Mouse (Mus musculus): Measurements from ENCODE around the gene Atp6v0b. TPM values are rescaled to one million over a fixed set of nuclear protein-coding genes. Genes with fewer than 3 reads are reported as not detected.
A peak's percentile ranks its signal among the peaks of the same experiment; 100 is the strongest.

Atp6v0b gene
- polyA plus RNA-seq, 1 experiment = 526 TPM

- no peak overlapping the region for H3K27ac ChIP-seq (ENCODE audit: control insufficient read depth, insufficient read depth, low read length)
- TF ChIP-seq CTCF (IDR thresholded peaks at IDR 0.05; ENCODE audit: borderline replicate concordance, control insufficient read depth, extremely low read depth, insufficient read depth, low read length, poor library complexity) = no peak
- TF ChIP-seq POLR2A (IDR thresholded peaks at IDR 0.05; ENCODE audit: control insufficient read depth, extremely low read depth, insufficient read depth, low read length, poor library complexity) = no peak
- no peaks in the 10 kb centered on the region for H3K4me1 ChIP-seq (replicated peaks; ENCODE audit: control insufficient read depth, insufficient read depth, low read length)
- H3K4me3 ChIP-seq (ENCODE audit: control insufficient read depth, insufficient read depth, low read length) = no peak overlapping the region
- H3K36me3 ChIP-seq (ENCODE audit: control insufficient read depth, insufficient read depth, low read length) = peaks cover 38% of the 10 kb centered on the region
- WGBS = 97% methylated on average over 10 of the region's 10 CpGs
- no peak for DNase-seq
- no peaks in the 10 kb centered on the region for H3K27me3 ChIP-seq (ENCODE audit: control insufficient read depth, insufficient read depth, low read length)
Observed at GRCm38 (mm10) chr4:117904094-117904493, 17.0 kb upstream of the Atp6v0b start.

- WGBS = 88% methylated on average over 3 of the region's 3 CpGs
- Histone ChIP-seq H3K36me3 (ENCODE audit: control insufficient read depth, insufficient read depth, low read length) (peaks cover 21% of the 10 kb centered on the region), H3K4me3 (ENCODE audit: control insufficient read depth, insufficient read depth, low read length) (no peak overlapping the region), H3K4me1 (replicated peaks; ENCODE audit: control insufficient read depth, insufficient read depth, low read length) (no peaks in the 10 kb centered on the region), H3K27ac (ENCODE audit: control insufficient read depth, insufficient read depth, low read length) (no peak overlapping the region), H3K27me3 (ENCODE audit: control insufficient read depth, insufficient read depth, low read length) (no peaks in the 10 kb centered on the region)
- no peak for DNase-seq
- TF ChIP-seq POLR2A (IDR thresholded peaks at IDR 0.05; ENCODE audit: control insufficient read depth, extremely low read depth, insufficient read depth, low read length, poor library complexity) (no peak), CTCF (IDR thresholded peaks at IDR 0.05; ENCODE audit: borderline replicate concordance, control insufficient read depth, extremely low read depth, insufficient read depth, low read length, poor library complexity) (no peak)
Observed at GRCm38 (mm10) chr4:117898111-117898510, 11.0 kb upstream of the Atp6v0b start.

- 94% methylated on average over 6 of the region's 6 CpGs for WGBS
- peaks cover 8% of the 10 kb centered on the region; the same call in 1 of the 2 replicates for H3K36me3 ChIP-seq (ENCODE audit: control insufficient read depth, insufficient read depth, low read length)
- no peak overlapping the region for H3K4me3 ChIP-seq (ENCODE audit: control insufficient read depth, insufficient read depth, low read length)
- no peak for DNase-seq
- peaks cover 7% of the 10 kb centered on the region for H3K4me1 ChIP-seq (replicated peaks; ENCODE audit: control insufficient read depth, insufficient read depth, low read length)
- TF ChIP-seq CTCF (IDR thresholded peaks at IDR 0.05; ENCODE audit: borderline replicate concordance, control insufficient read depth, extremely low read depth, insufficient read depth, low read length, poor library complexity) (no peak), POLR2A (IDR thresholded peaks at IDR 0.05; ENCODE audit: control insufficient read depth, extremely low read depth, insufficient read depth, low read length, poor library complexity) (no peak)
- H3K27ac ChIP-seq (ENCODE audit: control insufficient read depth, insufficient read depth, low read length) = no peak overlapping the region
- no peaks in the 10 kb centered on the region for H3K27me3 ChIP-seq (ENCODE audit: control insufficient read depth, insufficient read depth, low read length)
Observed at GRCm38 (mm10) chr4:117896031-117896430, 8.9 kb upstream of the Atp6v0b start.

- Histone ChIP-seq H3K4me1 (replicated peaks; ENCODE audit: control insufficient read depth, insufficient read depth, low read length) (peaks cover 11% of the 10 kb centered on the region), H3K27me3 (ENCODE audit: control insufficient read depth, insufficient read depth, low read length) (no peaks in the 10 kb centered on the region), H3K27ac (ENCODE audit: control insufficient read depth, insufficient read depth, low read length) (no peak overlapping the region), H3K4me3 (ENCODE audit: control insufficient read depth, insufficient read depth, low read length) (no peak overlapping the region), H3K36me3 (ENCODE audit: control insufficient read depth, insufficient read depth, low read length) (peaks cover 4% of the 10 kb centered on the region; the same call in 1 of the 2 replicates)
- 93% methylated on average over 7 of the region's 7 CpGs for WGBS
- no peak for DNase-seq
- TF ChIP-seq CTCF (IDR thresholded peaks at IDR 0.05; ENCODE audit: borderline replicate concordance, control insufficient read depth, extremely low read depth, insufficient read depth, low read length, poor library complexity) (no peak), POLR2A (IDR thresholded peaks at IDR 0.05; ENCODE audit: control insufficient read depth, extremely low read depth, insufficient read depth, low read length, poor library complexity) (no peak)
Observed at GRCm38 (mm10) chr4:117895339-117895738, 8.2 kb upstream of the Atp6v0b start.

GRCm38 (mm10) chr4:117894601-117895000 is 7.5 kb upstream of the Atp6v0b start:
- Histone ChIP-seq H3K27me3 (ENCODE audit: control insufficient read depth, insufficient read depth, low read length) (no peaks in the 10 kb centered on the region), H3K27ac (ENCODE audit: control insufficient read depth, insufficient read depth, low read length) (no peak overlapping the region), H3K4me1 (replicated peaks; ENCODE audit: control insufficient read depth, insufficient read depth, low read length) (peaks cover 11% of the 10 kb centered on the region), H3K4me3 (ENCODE audit: control insufficient read depth, insufficient read depth, low read length) (no peak overlapping the region), H3K36me3 (ENCODE audit: control insufficient read depth, insufficient read depth, low read length) (no peaks in the 10 kb centered on the region; the same call in 1 of the 2 replicates)
- no peak for DNase-seq
- TF ChIP-seq CTCF (IDR thresholded peaks at IDR 0.05; ENCODE audit: borderline replicate concordance, control insufficient read depth, extremely low read depth, insufficient read depth, low read length, poor library complexity) (no peak), POLR2A (IDR thresholded peaks at IDR 0.05; ENCODE audit: control insufficient read depth, extremely low read depth, insufficient read depth, low read length, poor library complexity) (no peak)
- 96% methylated on average over 8 of the region's 8 CpGs for WGBS

GRCm38 (mm10) chr4:117893376-117893775 is 6.2 kb upstream of the Atp6v0b start:
- Histone ChIP-seq H3K4me1 (replicated peaks; ENCODE audit: control insufficient read depth, insufficient read depth, low read length) (peaks cover 11% of the 10 kb centered on the region), H3K27me3 (ENCODE audit: control insufficient read depth, insufficient read depth, low read length) (no peaks in the 10 kb centered on the region), H3K27ac (ENCODE audit: control insufficient read depth, insufficient read depth, low read length) (no peak overlapping the region), H3K36me3 (ENCODE audit: control insufficient read depth, insufficient read depth, low read length) (no peaks in the 10 kb centered on the region), H3K4me3 (ENCODE audit: control insufficient read depth, insufficient read depth, low read length) (no peak overlapping the region)
- 23% methylated on average over 9 of the region's 9 CpGs for WGBS
- no peak for TF ChIP-seq CTCF (IDR thresholded peaks at IDR 0.05; ENCODE audit: borderline replicate concordance, control insufficient read depth, extremely low read depth, insufficient read depth, low read length, poor library complexity)
- no peak for TF ChIP-seq POLR2A (IDR thresholded peaks at IDR 0.05; ENCODE audit: control insufficient read depth, extremely low read depth, insufficient read depth, low read length, poor library complexity)
- peak; percentile 61 for DNase-seq

- H3K27ac ChIP-seq (ENCODE audit: control insufficient read depth, insufficient read depth, low read length) = no peak within 1 kb of the TSS
- H3K27me3 ChIP-seq (ENCODE audit: control insufficient read depth, insufficient read depth, low read length) = no peaks in the 10 kb centered on the region
- DNase-seq = peak; percentile 87
- under 1% methylated on average over 21 of the region's 21 CpGs for WGBS
- TF ChIP-seq CTCF (IDR thresholded peaks at IDR 0.05; ENCODE audit: borderline replicate concordance, control insufficient read depth, extremely low read depth, insufficient read depth, low read length, poor library complexity) (no peak), POLR2A (IDR thresholded peaks at IDR 0.05; ENCODE audit: control insufficient read depth, extremely low read depth, insufficient read depth, low read length, poor library complexity) (0 out of 2 replicates have a peak, but pooled peaks have one; percentile 17)
- no peaks in the 10 kb centered on the region for H3K36me3 ChIP-seq (ENCODE audit: control insufficient read depth, insufficient read depth, low read length)
- H3K4me3 ChIP-seq (ENCODE audit: control insufficient read depth, insufficient read depth, low read length) = peak within 1 kb of the TSS; percentile 85
- peaks cover 14% of the 10 kb centered on the region for H3K4me1 ChIP-seq (replicated peaks; ENCODE audit: control insufficient read depth, insufficient read depth, low read length)
Observed at GRCm38 (mm10) chr4:117891738-117892161, 4.6 kb upstream of the Atp6v0b start, which contains the start of gene Dph2. TSS of gene Dph2 (minus strand) at chr4:117892032.
